Mouse (Mus musculus) heart, embryonic 13.5 days (tissue): ENCODE measurements around the gene Neurl4. TPM values are rescaled to one million over a fixed set of nuclear protein-coding genes. Genes with fewer than 3 reads are reported as not detected.
A peak's percentile ranks its signal among the peaks of the same experiment; 100 is the strongest.

Source experiments
- ATAC-seq: fragments of 200-750 bp; cut with Nextera tagmentation; 2 replicates; pipeline ENCODE4 v1.8.0; 2017; ENCODE audit warnings: moderate TSS enrichment; ENCODE audit not compliant: insufficient number of reproducible peaks, low FRiP score, low TSS enrichment; ENCODE audit errors: extremely low read depth
- H3K27ac ChIP-seq: fragments of 300-500 bp; sonication (generic); replicated peaks from 2 replicates; pipeline ENCODE4 v1.5.1; 2015; ENCODE audit warnings: moderate library complexity, mild to moderate bottlenecking, inconsistent platforms
- H3K27me3 ChIP-seq: fragments of 300-500 bp; sonication (generic); replicated peaks from 2 replicates; pipeline ENCODE4 v1.6.1; 2015; ENCODE audit warnings: mild to moderate bottlenecking, inconsistent platforms
- H3K36me3 ChIP-seq: fragments of 300-500 bp; sonication (generic); 2 replicates; pipeline ENCODE4 v1.6.1; 2015; ENCODE audit warnings: mild to moderate bottlenecking, inconsistent platforms
- H3K4me1 ChIP-seq: fragments of 300-500 bp; sonication (generic); 2 replicates; pipeline ENCODE4 v1.6.1; 2015; ENCODE audit warnings: inconsistent platforms
- H3K4me2 ChIP-seq: fragments of 300-500 bp; sonication (generic); 2 replicates; pipeline ENCODE4 v1.6.1; 2015; ENCODE audit warnings: inconsistent platforms, mild to moderate bottlenecking, moderate library complexity
- H3K4me3 ChIP-seq: fragments of 300-500 bp; sonication (generic); 2 replicates; pipeline ENCODE4 v1.5.1; 2015; ENCODE audit warnings: moderate library complexity, mild to moderate bottlenecking, inconsistent platforms
- H3K9ac ChIP-seq: fragments of 300-500 bp; sonication (generic); 2 replicates; pipeline ENCODE4 v1.6.1; 2015; ENCODE audit warnings: inconsistent platforms, mild to moderate bottlenecking, moderate library complexity
- H3K9me3 ChIP-seq: fragments of 300-500 bp; sonication (generic); 2 replicates; pipeline ENCODE4 v1.6.1; 2016; ENCODE audit warnings: inconsistent platforms
- WGBS: fragments of 180-500 bp; shearing (Covaris S2); methylation state at CpG from one replicate; pipeline ENCODE4 v1.1.7; 2015; ENCODE audit warnings: mixed read lengths; 5-methylcytosine and 5-hydroxymethylcytosine counted together
- polyA plus RNA-seq: library from polyadenylated mRNA; unstranded; fragments of >200 nt; fragmentation: Nextera tagmentation; extraction: Ambion mirVana; gene quantifications from 2 replicates; pipeline ENCODE4 v1.2.1, GENCODE M21; 2015

Neurl4 gene
- polyA plus RNA-seq, 1 experiment from 2014 or later, result 7.8 TPM

DNA sequence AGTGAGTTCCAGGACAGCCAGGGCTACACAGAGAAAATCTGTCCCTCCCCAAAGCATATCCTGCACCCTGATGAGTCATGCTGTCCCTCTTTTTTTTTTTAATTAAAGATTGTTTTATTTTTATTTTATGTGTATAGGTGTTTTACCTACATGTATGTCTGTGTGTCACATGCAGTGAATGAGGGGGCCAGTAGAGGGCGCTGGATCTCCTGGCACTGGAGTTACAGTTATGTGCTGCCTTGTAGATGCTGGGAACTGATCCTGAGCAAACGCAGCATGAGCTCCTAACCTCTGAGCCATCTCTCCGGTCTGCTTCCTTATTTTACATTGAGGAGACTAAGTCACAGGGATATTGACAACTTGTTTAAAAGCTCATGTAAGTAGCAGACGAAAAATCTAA is 17.8 kb upstream of the Neurl4 start:
- 63% methylated on average over 4 of the region's 4 CpGs for WGBS
- no peak for ATAC-seq
- H3K36me3 ChIP-seq, result no peaks in the 10 kb centered on the region
- no peak overlapping the region for H3K4me2 ChIP-seq
- H3K9ac ChIP-seq, result no peak overlapping the region
- H3K27me3 ChIP-seq, result no peaks in the 10 kb centered on the region
- no peaks in the 10 kb centered on the region for H3K9me3 ChIP-seq
- H3K4me1 ChIP-seq, result peaks cover 62% of the 10 kb centered on the region
- H3K27ac ChIP-seq, result no peak overlapping the region
- H3K4me3 ChIP-seq, result no peak overlapping the region

DNA sequence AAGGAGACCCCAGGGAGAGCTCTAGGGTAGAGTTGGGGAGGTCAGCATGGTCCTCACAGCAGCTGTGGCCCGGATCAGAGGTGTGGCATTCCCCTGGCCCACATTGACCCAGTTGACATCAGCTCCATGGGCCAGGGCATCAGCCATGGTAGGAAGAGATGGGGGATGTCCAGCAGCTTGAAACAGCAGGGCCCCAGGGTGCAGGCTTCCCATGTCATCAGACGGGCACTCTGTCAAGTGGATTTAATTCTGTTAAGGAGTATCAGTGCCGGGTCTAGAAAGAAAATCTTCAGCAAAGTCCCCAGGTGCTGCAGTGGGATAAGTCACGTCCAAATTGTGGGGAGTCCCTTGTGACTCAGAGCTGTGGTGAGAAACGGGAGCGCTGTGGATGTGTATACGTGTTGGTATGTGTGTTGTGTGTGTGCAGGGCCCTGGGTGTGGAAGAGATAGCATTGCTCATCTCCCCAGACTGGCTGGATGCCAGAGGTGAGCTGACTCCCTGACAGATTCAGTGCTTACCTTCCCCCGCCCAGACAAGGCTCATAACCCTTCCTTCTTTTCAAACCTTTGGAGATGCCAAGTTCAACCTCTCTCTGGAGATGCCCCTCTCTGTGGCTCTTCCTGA is 17.2 kb upstream of the Neurl4 start:
- no peak overlapping the region for H3K4me3 ChIP-seq
- H3K4me1 ChIP-seq, result peaks cover 57% of the 10 kb centered on the region
- no peaks in the 10 kb centered on the region for H3K9me3 ChIP-seq
- no peaks in the 10 kb centered on the region for H3K27me3 ChIP-seq
- no peak overlapping the region for H3K4me2 ChIP-seq
- no peak overlapping the region for H3K9ac ChIP-seq
- H3K36me3 ChIP-seq, result no peaks in the 10 kb centered on the region
- no peak for ATAC-seq
- WGBS, result 78% methylated on average over 8 of the region's 8 CpGs
- peak overlapping the region; percentile 54; the same call in 1 of the 2 replicates for H3K27ac ChIP-seq

DNA sequence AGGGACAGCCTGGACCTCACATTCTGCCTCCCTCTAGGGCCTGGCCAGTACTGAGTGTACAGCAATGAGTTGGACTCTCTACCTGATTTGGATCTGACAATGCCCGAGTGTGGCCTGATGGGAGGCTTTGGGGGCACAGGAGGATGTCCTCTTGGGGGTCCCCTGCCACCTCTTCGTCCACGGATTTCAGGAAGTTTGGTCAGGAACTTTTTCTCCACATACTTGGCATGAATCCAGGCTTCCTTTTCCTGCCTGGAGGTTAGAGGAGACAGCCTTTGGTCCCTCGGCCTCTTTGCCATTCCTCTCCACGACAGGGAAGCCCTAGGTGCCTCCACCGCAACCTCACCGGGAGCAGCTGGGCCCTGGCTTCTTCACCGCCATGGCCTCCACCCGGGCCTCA is 16.6 kb upstream of the Neurl4 start:
- WGBS, result 64% methylated on average over 9 of the region's 9 CpGs
- Histone ChIP-seq H3K27ac (peak overlapping the region; percentile 54), H3K4me2 (peak overlapping the region; percentile 20; the same call in 1 of the 2 replicates), H3K9me3 (no peaks in the 10 kb centered on the region), H3K27me3 (peaks cover 2% of the 10 kb centered on the region; the same call in 1 of the 2 replicates), H3K36me3 (no peaks in the 10 kb centered on the region), H3K9ac (peak overlapping the region; percentile 52; the same call in 1 of the 2 replicates), H3K4me3 (no peak overlapping the region), H3K4me1 (peaks cover 53% of the 10 kb centered on the region)
- no peak for ATAC-seq

DNA sequence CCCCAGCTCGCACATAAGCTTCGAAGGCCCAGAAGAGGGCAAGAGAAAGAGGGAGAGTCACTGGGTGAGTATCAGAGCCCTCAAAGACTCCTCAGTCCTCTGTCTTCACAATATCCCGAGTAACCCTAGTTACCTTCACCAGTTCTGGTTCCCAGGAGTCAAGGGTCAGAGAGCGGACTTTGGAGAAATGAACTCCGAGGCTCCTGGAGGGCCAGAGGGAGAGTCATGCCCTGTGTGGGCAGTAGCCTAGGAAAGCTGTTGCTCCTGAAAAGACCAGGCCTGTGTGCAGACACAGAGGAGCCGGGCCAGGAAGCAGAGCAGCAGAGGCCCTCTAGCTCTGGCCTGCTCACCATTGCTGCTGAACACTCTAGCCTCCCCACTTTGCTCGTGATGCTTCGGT is 16.2 kb upstream of the Neurl4 start:
- H3K4me3 ChIP-seq, result no peak overlapping the region
- no peak for ATAC-seq
- no peaks in the 10 kb centered on the region for H3K9me3 ChIP-seq
- WGBS, result 70% methylated on average over 8 of the region's 8 CpGs
- no peaks in the 10 kb centered on the region for H3K36me3 ChIP-seq
- peak overlapping the region; percentile 54 for H3K27ac ChIP-seq
- H3K9ac ChIP-seq, result peak overlapping the region; percentile 52; the same call in 1 of the 2 replicates
- peaks cover 6% of the 10 kb centered on the region; the same call in 1 of the 2 replicates for H3K27me3 ChIP-seq
- peak overlapping the region; percentile 20; the same call in 1 of the 2 replicates for H3K4me2 ChIP-seq
- peaks cover 53% of the 10 kb centered on the region for H3K4me1 ChIP-seq

DNA sequence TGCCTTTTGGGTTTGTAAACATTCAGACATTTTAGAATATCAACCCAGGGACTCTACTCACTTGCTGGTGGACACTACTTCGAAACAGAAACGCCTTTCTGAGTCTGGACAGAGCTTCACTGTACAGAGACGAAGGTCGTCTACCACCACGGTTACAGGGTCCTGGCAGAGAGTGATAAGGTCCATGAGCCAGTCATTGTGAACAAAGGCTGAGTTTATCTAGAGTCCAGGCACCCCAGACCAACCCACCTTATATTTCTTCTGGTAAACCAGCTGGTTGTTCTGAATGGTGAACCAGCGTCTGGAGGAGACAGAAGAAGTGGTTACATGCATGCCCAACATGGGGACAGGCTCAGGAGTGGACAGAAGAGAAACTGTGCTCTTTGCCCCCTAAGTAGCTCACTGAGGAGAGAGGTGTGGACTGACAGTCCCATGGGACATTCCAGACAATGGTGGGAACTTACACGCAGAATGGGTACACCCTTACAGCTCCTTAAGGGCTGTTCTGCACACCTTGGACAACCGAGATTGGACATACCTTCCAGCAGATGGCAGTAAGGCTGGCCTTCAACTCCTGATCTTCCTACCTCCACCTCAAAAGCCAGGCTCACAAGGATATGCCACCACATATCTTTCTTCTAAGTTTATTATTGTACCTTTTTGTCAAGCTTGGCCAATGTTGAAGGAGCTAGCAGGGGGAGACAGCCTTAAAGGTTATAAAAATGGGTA is 13.8 kb upstream of the Neurl4 start:
- H3K4me3 ChIP-seq, result no peak overlapping the region
- H3K4me1 ChIP-seq, result peaks cover 60% of the 10 kb centered on the region
- WGBS, result 41% methylated on average over 8 of the region's 8 CpGs
- no peak overlapping the region for H3K27ac ChIP-seq
- peak overlapping the region; percentile 4; the same call in 1 of the 2 replicates for H3K4me2 ChIP-seq
- H3K9ac ChIP-seq, result no peak overlapping the region
- no peaks in the 10 kb centered on the region for H3K36me3 ChIP-seq
- no peak for ATAC-seq
- peaks cover 6% of the 10 kb centered on the region; the same call in 1 of the 2 replicates for H3K27me3 ChIP-seq
- H3K9me3 ChIP-seq, result no peaks in the 10 kb centered on the region

DNA sequence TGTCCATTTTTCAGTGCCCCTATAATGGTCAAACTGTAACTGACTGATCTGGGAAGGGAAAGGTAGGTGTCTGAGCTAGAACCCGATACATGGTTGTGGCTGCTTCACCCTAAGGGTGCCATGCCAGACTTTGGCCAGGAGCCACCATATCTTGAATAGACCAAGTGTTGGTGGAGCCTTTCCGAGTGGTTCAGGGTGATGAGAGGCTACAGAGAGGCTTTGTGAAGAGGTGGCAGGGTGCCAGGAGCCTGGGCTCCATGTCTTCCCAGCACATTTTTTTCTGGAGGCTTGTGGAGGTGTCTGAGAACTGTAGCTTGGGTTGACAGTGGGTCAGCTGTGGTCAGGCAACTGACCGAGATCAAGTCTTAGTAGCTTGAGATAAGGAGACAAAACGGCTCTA is 9.4 kb upstream of the Neurl4 start:
- H3K27me3 ChIP-seq, result peaks cover 6% of the 10 kb centered on the region; the same call in 1 of the 2 replicates
- no peaks in the 10 kb centered on the region for H3K9me3 ChIP-seq
- no peak overlapping the region for H3K4me3 ChIP-seq
- 0 out of 2 replicates have a peak overlapping the region, but pooled peaks have one; percentile 32 for H3K27ac ChIP-seq
- 14% methylated on average over 4 of the region's 4 CpGs for WGBS
- no peak overlapping the region for H3K9ac ChIP-seq
- H3K36me3 ChIP-seq, result no peaks in the 10 kb centered on the region
- ATAC-seq, result no peak
- peaks cover 36% of the 10 kb centered on the region for H3K4me1 ChIP-seq
- H3K4me2 ChIP-seq, result no peak overlapping the region

DNA sequence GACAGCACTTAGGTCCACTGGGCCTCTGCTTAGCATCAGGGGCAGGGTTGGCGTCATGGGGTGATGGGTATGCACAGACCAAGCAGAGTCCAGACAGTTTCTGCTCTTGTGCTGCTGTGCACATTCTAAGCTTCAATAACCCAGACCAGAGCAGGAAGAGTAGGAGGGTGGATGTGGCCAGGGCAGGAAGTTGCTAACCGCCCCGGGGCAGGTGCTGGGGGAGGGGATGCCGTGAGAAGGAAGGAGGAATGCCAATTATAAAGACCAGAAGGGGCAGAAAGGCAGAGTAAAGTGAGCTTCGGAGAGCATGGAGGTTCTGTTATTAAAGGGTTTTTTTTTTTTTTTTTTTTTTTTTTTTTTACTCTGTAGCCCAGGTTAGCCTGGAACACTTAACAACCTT is 6.2 kb upstream of the Neurl4 start:
- Histone ChIP-seq H3K4me3 (no peak overlapping the region), H3K4me1 (peaks cover 41% of the 10 kb centered on the region), H3K9ac (no peak overlapping the region), H3K27ac (no peak overlapping the region), H3K4me2 (no peak overlapping the region), H3K9me3 (no peaks in the 10 kb centered on the region), H3K27me3 (no peaks in the 10 kb centered on the region; the same call in 1 of the 2 replicates), H3K36me3 (no peaks in the 10 kb centered on the region)
- no peak for ATAC-seq
- 75% methylated on average over 5 of the region's 5 CpGs for WGBS

DNA sequence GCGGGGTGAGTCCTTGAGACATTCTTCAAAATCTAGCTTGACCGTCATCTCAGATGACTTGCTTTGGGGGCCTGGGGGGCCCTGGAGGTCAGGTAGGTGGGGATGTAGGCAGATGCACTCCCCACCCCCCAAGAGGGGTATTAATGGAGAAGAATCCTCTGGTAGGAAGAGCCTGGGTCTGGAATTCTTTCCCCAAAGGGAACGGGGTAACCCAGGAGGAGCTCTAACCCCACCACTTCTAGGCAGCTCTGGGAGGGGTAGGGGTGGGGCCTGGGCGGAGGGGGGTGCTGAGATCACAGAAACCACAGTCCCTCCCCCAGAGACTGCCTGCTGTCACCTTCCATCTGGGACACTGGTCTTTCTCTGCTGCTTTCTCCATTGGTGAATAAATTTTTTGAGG is 5.6 kb upstream of the Neurl4 start, which contains the start of gene Acap1:
Gene Acap1 (minus strand): TSS at position 249 of the 400 bp plus-strand sequence.
- Histone ChIP-seq H3K27me3 (no peaks in the 10 kb centered on the region), H3K9me3 (no peaks in the 10 kb centered on the region), H3K36me3 (no peaks in the 10 kb centered on the region), H3K4me3 (no peak within 1 kb of the TSS), H3K4me1 (peaks cover 41% of the 10 kb centered on the region), H3K9ac (no peak within 1 kb of the TSS), H3K27ac (no peak within 1 kb of the TSS), H3K4me2 (no peak within 1 kb of the TSS)
- 61% methylated on average over 4 of the region's 4 CpGs for WGBS
- no peak for ATAC-seq

DNA sequence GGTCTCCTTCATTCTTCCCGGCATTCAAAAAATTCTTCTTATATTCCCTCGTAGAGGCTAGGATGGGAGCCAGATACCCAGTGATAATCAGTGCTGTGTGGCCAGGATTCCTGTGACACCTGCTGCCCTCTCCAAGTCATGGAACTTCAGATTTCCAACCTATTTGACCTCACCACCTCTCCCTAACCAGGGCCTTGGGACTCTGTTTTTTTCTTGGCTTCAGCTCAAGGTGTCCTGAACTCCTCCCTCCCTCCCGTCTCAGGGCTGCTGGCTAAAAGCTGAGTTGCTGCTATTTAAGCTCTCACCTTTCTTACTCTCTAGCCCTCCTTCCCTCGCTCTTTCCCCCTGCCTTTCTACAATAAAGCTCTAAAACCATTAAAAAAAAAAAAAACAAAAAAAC is 1.0 kb upstream of the Neurl4 start:
- Histone ChIP-seq H3K36me3 (peaks cover 19% of the 10 kb centered on the region), H3K4me3 (peak overlapping the region; percentile 92), H3K9ac (peak overlapping the region; percentile 96), H3K9me3 (no peaks in the 10 kb centered on the region), H3K4me1 (peaks cover 41% of the 10 kb centered on the region), H3K27me3 (no peaks in the 10 kb centered on the region), H3K4me2 (peak overlapping the region; percentile 88), H3K27ac (no peak overlapping the region; the same call in 1 of the 2 replicates)
- 31% methylated on average over 4 of the region's 4 CpGs for WGBS
- no peak for ATAC-seq

DNA sequence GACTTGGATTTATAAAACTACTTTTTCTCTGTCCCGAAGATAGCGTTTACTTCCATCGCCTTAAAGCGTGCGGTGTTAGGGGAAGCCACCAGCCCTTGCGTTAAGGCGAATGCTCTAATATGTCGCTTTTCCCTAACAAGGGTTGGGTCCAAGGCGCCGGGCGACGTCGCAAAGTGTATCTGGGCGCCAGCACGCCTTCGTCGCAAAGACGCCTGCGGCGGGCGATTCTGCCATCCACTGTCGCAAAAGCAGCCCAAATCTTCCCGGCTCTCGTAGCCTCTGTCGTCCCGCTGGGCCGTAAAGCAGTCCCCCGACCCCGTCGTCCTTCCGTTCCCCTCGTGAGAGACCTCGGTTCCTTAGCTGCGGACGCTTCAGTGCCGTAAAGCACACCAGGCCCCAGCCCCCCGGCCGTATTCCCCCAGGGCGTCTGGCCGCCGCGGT is 554 bp downstream of the Neurl4 start:
- Histone ChIP-seq H3K27me3 (no peaks in the 10 kb centered on the region), H3K4me1 (peaks cover 41% of the 10 kb centered on the region), H3K36me3 (peaks cover 35% of the 10 kb centered on the region), H3K9ac (peak overlapping the region; percentile 96), H3K4me3 (peak overlapping the region; percentile 92), H3K9me3 (no peaks in the 10 kb centered on the region), H3K27ac (peak overlapping the region; percentile 99), H3K4me2 (peak overlapping the region; percentile 88)
- ATAC-seq, result peak; percentile 73
- under 1% methylated on average over 42 of the region's 42 CpGs for WGBS

DNA sequence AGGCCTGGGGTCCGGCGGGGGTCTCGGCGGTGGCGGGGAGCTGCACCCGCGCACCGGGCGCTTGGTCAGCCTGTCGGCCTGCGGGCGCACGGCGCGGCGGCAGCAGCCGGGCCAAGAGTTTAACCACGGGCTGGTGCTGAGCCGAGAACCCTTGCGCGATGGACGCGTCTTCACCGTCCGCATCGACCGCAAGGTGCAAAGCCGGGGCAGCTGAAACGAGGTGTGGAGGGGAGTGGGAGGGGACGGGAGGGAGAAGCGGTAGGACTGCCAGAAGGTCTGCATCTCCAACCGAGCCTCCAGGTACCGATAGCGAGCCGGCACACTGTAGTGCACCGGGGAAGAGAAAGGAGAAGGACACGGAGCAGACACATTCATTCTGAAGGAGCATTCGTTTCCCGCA is 1.1 kb downstream of the Neurl4 start:
- Histone ChIP-seq H3K36me3 (peaks cover 41% of the 10 kb centered on the region), H3K4me3 (peak overlapping the region; percentile 92), H3K27ac (peak overlapping the region; percentile 99), H3K27me3 (no peaks in the 10 kb centered on the region), H3K4me1 (peaks cover 41% of the 10 kb centered on the region), H3K9ac (peak overlapping the region; percentile 96), H3K9me3 (no peaks in the 10 kb centered on the region), H3K4me2 (peak overlapping the region; percentile 88)
- WGBS, result under 1% methylated on average over 39 of the region's 39 CpGs
- ATAC-seq, result no peak
